Mouse (Mus musculus): ENCODE data around the gene 6430548M08Rik. TPM values are rescaled to one million over a fixed set of nuclear protein-coding genes. Genes with fewer than 3 reads are reported as not detected.

Gene 6430548M08Rik
- polyA plus RNA-seq (2014; fragmentation: Illumina TruSeq; extraction: RNeasy Lipid Tissue Mini Kit (QIAGEN cat#74804); ENCODE audit: low read depth, low replicate concordance) = 5.1 TPM

DNA sequence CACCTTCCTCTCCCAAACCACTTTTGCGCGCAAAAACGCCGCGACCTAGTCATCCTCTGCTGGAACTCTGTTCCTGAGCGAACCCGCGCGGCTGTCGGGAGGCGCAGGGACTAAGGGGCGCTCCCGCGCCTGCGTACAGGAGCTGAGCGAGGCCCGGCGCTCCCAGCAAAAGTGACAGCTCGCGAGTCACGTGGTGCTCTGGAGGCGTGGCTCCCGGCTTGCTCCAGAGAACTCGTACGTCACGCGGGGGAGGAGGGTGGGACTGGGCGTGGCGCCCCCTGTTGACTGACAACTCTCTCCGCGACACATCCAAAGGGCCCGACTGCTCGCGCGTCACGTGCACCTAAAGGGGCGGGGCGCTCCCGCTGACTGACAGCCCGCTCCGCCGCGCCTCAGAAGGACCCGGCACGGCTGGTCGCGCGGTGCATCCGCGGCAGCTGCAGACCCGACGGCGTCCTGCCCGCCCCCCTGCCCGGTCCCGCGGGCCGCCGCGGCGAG lies at the start of gene 6430548M08Rik:
Gene 6430548M08Rik (plus strand): TSS at position 395 of the 498 bp plus-strand sequence.

DNA sequence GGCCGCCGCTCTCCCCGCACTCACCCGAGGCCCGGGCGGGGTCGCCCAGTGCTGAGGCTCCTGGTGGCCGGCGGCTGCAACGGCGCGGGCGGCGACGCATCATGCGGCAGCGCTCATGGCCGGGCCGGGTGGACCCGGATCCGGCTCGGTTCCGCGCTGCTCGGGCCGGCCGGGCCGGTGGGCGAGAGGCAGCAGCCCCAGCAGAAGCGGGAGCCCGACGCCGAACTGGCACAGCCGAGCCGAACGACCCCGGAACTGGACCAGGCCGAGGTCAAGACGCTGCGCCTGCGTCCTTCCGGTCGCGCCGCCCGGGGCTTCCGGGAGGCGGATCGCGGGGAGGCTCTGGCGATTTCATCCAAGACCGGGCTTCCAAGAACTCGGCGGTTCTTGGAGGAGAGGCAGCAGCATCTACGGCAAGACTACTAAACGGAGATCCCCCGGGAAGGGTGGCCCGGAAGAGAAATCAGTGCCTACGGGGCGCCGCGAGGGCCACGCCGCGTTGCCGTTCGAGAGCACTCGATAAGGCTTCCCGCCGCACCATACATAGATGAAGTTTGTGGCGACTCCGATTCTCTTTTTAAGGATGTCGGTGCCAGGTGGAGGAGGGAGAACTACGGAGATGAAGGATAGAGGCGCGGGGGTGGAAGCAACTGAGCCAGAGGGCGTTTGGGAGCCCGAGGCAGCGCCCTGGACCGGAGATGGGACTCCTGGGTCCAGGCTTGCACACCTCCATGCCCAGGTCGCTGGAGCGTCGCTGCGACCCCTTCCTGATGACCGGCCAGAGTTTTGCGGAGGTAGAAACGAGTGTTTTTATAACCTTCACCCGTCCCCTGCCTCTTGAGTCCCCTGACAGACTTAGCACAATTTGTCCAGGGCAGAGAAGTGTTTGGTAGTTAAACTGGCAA lies 12.6 kb upstream of the 6430548M08Rik start, which contains the start of gene Zdhhc7:
Gene Zdhhc7 (minus strand): TSS at position 415 of the 905 bp plus-strand sequence.

DNA sequence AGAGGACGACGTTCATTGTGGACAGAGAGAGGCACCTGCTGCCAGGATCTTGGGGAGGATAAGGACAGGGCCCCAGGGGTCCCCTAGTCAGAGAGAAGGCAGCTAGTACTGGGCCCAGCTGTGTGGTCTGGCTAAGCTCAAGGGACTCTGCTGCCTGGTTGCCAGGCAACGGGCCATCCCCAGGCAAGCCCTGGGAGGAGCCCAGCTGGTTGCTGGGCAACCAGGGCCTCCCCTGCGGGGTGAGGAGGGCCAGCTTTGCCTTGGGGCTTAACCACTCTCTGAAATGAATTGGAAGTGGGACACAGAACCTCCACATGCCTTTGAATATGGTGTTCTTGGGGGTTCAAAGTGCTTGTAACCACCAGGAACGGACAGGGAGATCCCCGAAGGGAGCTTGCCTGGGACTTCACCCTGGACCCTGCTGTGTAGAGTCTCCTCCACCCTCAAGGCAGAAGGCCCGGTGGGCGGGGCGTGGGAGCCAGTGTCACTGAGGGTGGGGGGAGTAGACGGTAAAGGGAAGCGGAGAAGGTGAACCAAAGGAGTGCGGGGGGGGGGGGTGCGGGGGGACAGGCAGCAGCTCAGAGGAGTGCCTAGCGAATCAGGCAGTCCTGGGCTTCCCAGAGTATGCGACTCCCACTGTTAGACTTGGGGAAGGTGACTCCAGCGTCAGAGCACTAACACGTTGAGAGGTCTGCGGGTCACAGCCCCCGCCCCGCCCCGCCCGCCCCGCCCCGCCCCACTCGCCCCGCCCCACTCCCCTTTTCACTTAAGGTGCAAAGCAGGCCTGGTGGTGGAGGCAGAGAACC lies 63.6 kb downstream of the 6430548M08Rik start, which contains the start of gene Fam92b:
Gene Fam92b (minus strand): TSS at position 149 of the 806 bp plus-strand sequence.

Other genes with a start within 250 kb of the 6430548M08Rik start
- gene Usp10, start 203.8 kb upstream of the 6430548M08Rik start, polyA plus RNA-seq (2014; fragmentation: Illumina TruSeq; extraction: RNeasy Lipid Tissue Mini Kit (QIAGEN cat#74804); ENCODE audit: low read depth, low replicate concordance) = 10.9 TPM
- gene Gm20388, start 203.3 kb upstream of the 6430548M08Rik start, polyA plus RNA-seq (2014; fragmentation: Illumina TruSeq; extraction: RNeasy Lipid Tissue Mini Kit (QIAGEN cat#74804); ENCODE audit: low read depth, low replicate concordance) = 0.56 TPM
- 1.8 TPM for gene Crispld2, start 121.7 kb upstream of the 6430548M08Rik start, polyA plus RNA-seq (2014; fragmentation: Illumina TruSeq; extraction: RNeasy Lipid Tissue Mini Kit (QIAGEN cat#74804); ENCODE audit: low read depth, low replicate concordance)
- 1.1 TPM for gene Zdhhc7, start 12.7 kb upstream of the 6430548M08Rik start, polyA plus RNA-seq (2014; fragmentation: Illumina TruSeq; extraction: RNeasy Lipid Tissue Mini Kit (QIAGEN cat#74804); ENCODE audit: low read depth, low replicate concordance)
- gene Fam92b, start 63.3 kb downstream of the 6430548M08Rik start, polyA plus RNA-seq (2014; fragmentation: Illumina TruSeq; extraction: RNeasy Lipid Tissue Mini Kit (QIAGEN cat#74804); ENCODE audit: low read depth, low replicate concordance) = 0.48 TPM
- 0.36 TPM for gene Gse1, start 114.3 kb downstream of the 6430548M08Rik start, polyA plus RNA-seq (2014; fragmentation: Illumina TruSeq; extraction: RNeasy Lipid Tissue Mini Kit (QIAGEN cat#74804); ENCODE audit: low read depth, low replicate concordance)